Mouse (Mus musculus): ENCODE data around the gene Usp4.
"Not testable (repeated sequence)": the region's sequence is repeated elsewhere in the genome, so short reads cannot be mapped to it uniquely, and the experiment has no call there.

Gene Usp4

DNA sequence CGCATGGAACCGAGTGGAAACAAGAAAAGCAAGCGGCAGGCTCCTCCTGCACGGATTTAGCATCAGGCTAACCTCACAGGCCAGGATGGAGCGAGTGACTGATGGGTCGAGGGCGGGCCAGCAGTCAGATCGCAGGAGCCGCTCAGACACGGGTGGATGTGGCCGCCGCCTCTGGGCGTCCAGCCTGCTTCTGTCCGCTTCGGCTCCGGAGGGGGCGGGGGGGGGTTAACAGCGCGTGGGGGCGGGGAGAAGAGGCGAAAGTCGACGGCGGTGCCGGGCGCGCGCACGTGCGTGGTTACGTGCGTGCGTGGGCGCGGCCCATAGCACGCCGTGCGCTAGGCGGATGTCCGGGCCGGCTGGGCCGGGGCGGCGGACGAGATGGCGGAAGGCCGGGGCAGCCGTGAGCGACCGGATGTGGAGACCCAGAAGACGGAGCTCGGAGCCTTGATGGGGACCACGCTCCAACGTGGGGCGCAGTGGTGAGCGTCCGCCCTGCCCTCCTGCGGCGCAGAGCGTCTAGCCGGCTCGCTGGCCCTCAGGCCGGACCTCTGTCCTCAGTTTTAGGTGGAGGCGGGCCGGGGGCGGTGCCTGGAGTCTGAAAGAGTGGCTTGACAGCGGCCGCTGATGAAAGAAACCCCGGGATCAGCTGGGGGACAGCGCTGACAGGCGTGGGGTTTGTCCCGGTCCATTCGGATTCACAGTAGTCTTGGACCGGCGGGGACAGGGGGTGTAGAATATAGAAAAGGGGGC lies at the start of gene Usp4:
Gene Usp4 (plus strand): TSS at position 314 of the 750 bp plus-strand sequence.
- DNase-seq, result peak; percentile 83 to 87

DNA sequence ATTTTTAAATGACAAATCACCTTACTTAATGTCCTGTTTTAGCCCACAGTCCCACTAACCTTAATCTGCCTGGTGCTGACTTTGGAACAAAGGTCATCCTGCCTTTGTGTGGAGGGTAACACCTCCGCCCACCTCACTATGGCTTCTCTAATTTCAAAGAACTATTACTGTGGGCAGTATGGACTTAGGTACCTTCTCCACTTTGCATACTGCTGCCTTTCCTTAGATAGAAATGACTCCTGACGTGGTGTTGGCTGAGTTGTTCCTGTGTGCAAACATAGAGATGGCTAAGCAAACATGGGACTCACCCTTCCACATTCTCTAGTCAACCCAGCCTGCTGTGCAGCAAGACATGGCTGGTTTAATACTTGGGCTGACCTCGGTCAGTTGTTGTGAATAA lies 45.8 kb upstream of the Usp4 start:
- DNase-seq, result no peak

DNA sequence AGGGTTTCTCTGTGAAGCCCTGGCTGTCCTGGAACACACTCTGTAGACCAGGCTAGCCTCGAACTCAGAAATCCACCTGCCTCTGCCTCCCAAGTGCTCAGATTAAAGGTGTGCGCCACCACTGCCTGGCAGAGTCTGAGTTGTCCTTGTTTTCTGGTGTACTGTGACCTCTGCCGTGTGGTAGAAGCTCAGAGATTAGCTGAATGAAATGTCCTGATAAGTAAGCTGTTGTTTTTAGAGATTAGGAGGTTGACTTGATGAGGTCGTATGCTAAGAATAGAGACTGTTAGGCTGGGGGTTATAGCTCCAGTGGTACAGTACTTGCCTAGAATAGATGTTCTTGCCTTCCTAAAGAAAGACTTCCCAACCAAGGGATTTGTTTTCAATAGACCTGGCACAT lies 42.9 kb upstream of the Usp4 start:
- no peak for DNase-seq

DNA sequence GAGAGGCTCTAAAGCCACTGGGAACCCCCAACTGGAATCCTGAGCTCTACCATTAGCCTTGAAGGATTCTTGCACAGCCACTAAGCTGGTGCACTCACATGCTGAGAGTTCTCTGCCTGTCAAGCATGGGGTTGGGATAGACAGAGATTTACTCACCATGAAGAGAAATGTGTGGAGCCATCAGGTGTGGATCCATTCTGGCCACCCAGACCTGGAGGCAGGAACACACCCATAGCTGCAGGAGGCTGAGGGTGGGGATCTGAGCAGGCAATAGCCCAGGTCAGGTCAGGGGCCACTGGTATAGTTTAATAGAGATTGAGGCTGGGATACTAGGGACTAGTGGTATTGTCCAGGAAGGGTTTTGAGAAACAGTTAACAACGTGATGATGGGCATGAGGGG lies 42.5 kb upstream of the Usp4 start:
- DNase-seq, result no peak

DNA sequence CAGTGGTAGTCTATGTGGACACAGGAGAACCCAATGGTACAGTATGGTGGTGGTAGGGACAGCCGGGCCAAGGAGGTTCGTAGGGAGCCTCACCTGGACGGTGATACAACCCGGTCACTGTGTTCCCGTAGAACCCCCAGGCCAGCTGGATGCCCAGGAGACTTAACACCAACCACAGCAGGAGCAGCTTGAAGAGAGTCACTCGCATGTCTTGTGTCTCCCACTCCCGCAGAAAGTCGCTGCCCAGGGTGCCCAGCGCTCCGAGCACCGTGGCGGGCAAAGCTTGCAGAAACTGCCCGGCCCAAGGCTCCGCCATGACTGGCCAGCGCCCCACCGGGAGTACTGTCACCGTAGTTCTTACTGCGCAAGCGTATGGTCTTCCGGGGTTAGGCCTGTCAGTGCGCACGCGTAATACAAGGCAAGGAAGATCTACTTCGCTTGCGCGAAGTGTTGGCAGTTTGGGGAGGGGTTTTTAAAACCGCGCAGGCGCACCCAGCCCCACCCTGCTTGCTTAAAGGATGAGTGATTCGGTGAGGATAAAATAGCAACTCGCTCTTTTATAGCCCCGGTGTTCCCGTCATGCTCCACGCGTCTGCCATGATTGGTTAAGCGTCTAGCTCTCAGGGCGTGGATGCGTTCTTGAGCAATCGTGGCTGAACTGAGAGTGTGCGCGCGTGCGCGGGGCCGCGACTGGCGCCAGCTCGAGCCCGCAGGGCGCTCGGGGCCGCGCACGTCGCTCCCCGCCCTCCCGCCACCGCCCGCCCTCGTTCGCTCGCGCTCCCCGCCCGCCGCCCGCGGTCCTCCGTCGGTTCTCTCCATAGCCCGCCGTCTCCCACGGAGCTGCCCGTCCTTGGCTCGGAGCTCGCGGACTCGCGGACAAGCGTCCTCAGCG lies 41.8 kb upstream of the Usp4 start, which contains the start of the genes Rhoa and Tcta:
Gene Rhoa (plus strand): TSS at position 501 of the 892 bp plus-strand sequence.
Gene Tcta (minus strand): TSS at position 532 of the 892 bp plus-strand sequence.
- DNase-seq, result peak; percentile 90 to 98

DNA sequence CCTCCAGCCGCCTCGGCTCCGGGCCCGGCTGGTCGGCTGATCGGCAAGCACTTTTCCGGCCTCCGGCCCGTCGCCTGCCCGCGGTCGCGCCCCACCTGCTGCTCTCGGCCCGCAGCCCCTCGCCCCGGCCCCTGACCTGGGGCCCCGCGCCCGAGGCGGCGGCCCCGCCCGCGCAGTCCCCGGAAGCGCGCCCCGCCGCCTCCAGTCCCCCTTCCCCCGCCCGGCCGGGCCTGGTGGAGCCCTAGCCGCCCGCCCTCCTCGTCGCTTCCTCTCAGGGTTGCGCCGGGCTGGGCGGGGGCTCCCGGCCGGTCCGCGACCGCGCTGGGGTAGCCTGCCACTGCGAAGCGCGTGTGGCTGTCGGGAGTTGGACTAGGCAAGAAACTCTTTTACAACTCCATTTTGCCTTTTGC lies 41.1 kb upstream of the Usp4 start:
- peak; percentile 82 to 84 for DNase-seq

DNA sequence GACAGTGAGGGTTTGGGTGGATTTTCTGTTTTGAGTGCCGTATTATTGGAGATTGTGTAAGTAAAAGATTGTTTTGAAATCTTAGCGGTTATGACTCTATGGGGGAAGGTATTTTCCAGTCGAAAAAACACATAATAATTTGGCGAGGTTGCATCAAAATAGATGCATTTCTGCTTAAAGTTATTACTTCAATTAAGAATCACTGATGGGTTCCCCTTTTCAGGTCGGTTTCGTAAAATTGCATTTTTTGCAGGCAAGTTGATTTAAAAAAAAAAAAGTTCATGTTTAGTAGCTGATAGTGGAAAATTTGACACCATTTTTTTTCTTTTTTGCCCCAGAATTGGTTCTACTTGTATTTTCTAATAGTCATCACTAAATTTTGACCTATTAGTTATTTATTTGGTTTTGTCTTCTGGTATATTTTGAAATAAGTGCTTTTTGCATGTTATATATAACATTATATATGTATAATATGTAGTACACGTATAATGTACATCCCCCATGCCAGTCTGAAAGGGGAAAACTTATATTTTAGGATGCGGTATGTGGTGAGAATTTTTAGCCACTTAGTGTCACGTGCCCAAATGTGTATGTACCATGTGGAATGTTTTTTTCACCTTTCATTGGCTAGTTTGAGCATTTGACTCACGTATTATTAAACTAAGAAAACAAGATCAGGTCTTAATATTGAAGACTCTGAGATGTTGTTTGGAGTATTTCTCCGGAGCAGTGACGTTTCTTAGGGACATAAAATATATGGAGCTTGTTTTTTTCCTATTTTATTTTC lies 40.4 kb upstream of the Usp4 start:
- DNase-seq, result no peak

DNA sequence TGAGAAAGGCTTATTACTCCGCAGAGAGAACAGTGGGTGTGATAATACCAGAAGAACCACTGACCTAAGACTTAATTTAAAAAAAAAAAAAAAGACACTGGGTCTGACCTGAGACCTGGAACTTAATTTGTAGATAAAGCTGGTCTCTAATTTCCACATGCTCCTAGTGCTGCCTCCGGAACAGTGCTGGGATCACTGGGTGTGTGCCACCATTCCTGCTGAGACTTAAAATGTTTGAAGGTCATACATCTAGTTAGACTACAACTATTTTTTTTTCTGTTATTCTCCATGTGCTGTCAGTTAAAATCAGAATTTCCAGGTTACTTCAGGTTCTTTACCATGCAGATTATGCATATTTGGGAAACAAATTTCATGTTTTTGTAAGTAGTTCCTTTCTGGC lies 39.5 kb upstream of the Usp4 start:
- DNase-seq, result no peak

DNA sequence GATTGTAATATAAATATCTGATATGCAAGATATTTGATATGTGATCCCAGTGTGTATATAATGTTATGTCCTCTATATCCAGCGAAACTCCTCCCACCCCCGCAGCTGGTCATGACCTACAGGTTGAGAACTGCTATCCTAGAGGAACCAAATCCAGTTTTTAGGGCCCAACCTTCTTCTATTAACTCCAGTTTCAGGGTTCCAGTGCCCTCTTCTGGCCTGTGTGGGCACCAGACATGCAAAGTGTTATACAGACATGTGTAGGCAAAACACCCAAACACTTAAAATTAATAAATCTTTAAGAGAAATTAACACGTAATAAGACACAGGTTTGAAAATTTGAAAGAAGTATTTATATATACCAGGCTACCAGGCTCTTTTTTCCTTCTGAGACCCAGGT lies 30.1 kb upstream of the Usp4 start:
- DNase-seq, result no peak

DNA sequence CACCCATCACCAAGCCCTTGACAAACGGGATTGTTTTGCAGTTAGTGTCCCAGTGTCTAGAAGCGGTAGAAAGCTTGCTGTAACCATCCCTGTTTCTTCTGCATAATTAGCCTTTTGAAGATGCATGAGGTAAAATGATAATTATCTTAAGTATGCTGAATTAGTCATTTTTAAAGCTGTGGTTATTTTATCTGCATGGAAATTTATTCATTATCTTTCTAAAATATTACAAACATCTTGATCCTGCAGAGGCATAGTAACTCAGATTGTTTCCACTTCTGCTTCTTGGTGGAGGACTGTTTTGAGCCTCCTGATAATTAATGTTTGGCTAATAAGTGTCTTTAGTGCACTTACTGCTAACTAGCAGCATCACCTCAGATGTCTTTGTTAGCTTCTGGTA lies 29.2 kb upstream of the Usp4 start:
- DNase-seq, result no peak

DNA sequence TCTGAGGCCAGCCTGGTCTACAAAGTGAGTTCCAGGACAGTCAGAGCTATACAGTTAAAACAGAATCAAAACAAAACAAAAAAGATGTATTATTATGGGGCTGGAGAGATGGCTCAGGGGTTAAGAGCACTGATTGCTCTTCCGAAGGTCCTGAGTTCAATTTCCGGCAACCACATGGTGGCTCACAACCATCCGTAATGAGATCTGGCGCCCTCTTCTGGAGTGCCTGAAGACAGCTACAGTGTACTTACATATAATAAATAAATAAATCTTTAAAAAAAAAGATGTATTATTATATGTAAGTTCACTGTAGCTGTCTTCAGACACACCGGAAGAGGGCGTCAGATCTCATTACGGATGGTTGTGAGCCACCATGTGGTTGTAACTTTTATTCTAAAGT lies 25.6 kb upstream of the Usp4 start:
- not testable (repeated sequence) for DNase-seq

DNA sequence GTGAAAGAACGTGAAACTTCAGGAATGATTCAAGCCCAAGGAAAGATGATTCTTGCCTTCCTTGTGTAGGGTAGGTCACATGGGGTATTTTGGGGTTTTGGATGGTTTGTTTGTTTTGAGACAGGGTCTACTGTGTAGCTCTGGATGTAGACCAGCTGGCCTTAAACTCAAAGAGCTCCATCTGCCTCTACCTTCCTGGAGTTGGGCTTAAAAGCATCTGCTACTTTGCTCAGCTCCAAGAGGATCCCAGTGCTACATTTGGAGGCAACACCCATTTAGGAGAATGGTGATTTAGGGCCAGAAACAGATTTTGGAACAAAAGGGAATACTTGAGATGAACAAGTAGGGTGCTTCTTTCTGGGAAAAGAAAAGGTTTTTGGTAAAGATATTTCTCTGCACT lies 22.9 kb upstream of the Usp4 start:
- DNase-seq, result no peak

DNA sequence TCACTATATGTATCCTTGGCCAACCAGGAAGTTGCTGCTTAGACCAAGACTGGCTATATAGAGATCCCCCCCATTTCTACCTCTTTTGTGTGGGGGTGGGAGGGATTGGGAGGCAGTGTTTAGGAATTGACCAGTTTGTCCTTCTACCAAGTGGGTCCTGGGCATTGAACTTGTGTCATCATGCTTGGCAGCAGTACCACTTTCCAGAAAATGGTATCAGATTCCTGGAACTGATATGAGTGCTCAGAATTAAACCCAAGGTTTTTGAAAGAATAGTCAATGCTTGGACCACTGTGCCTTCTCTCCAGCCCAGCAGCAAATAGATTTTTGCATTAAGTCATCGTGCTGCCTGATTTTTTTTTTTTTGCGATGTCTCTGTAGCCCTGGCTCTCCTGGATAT lies 21.8 kb upstream of the Usp4 start:
- no peak for DNase-seq

DNA sequence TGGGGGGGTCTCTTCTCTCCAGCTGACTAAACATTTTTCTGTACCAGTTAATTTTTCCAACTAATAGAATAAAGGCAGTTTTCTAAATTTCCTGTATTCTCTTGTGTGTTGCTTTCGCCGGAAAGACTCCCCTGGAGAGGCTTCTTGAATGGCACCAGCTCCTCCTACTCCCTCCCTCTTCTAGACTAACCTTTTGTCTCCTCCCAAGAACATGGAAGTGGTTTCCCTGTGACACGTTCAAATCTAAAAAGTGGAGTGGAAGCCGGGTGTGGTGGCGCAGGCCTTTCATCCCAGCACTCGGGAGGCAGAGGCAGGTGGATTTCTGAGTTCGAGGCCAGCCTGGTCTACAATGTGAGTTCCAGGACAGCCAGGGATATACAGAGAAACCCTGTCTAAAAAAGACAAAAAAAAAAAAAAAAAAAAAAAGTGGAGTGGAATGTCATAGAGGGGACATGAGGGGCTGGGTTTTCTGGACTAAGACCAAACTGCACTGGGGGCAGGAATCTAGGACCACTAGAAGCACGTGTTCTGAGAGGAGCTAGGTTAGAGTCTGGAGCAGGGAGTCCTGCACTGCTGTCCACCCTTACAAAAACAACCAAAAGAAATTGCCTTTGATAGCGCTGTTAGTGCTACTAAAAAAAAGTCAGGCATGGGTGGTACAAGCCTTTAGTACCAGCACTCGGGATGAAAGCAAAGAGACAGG lies 9.7 kb upstream of the Usp4 start:
- no peak for DNase-seq

DNA sequence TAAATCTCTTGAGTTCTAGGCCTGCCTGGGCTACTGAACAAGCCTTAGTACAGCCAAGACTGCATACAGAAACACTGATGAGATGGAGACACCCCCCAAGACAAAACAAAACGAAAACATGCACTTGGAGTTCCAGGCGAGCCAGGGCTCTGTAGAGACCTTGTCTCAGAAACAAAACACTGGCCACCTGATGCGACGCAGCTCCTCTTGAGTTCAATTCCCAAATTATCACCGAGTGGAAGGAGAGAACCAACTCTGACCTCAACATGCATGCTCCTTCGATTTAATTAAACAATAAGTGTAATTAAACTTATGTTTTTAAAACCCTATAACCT lies 9.1 kb upstream of the Usp4 start:
- DNase-seq, result no peak

DNA sequence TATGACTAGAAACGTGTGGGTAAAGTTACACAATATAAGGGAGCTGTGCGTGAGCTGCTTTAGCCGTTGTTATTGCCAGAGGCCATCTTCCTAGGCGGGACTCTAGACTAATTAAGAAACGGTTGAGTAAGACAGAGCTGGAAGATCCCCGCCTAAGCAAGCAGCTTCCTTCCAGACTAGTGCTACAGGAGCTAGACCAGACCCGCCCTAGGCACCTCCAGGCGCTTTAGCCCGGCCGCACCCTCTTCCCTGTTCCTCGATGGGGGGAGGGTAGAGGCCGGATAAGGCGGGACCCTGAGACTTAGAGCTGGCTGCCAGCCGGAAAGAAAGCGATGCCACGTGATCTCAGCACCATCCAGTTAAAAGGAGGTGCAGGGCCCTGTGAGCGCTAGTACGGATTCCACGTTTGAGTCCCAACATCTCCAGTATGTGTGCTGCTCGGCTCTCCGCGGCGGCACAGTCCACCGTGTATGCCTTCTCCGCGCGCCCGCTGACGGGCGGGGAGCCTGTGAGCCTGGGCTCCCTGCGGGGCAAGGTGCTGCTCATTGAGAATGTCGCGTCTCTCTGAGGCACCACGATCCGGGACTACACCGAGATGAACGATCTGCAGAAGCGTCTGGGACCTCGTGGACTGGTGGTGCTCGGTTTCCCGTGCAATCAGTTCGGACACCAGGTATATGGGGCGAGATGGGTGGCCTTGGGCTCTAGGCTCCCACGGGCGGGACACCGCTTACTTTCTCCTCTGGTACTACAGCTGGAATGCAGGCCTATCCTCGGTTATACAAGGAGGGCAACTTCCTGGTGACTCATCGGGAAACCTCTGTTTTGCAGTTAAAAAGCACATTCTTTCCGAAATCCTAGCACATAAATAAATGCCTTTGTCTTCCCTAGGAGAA lies 8.5 kb upstream of the Usp4 start, which contains the start of gene Gpx1:
Gene Gpx1 (plus strand): TSS at position 18 of the 896 bp plus-strand sequence.
- DNase-seq, result peak; percentile 81 to 86

DNA sequence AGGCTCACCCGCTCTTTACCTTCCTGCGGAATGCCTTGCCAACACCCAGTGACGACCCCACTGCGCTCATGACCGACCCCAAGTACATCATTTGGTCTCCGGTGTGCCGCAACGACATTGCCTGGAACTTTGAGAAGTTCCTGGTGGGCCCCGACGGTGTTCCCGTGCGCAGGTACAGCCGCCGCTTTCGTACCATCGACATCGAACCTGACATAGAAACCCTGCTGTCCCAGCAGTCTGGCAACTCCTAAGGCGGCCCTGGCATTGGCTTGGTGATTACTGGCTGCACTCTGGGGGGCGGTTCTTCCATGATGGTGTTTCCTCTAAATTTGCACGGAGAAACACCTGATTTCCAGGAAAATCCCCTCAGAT lies 7.8 kb upstream of the Usp4 start:
- peak; percentile 13 to 27 for DNase-seq

DNA sequence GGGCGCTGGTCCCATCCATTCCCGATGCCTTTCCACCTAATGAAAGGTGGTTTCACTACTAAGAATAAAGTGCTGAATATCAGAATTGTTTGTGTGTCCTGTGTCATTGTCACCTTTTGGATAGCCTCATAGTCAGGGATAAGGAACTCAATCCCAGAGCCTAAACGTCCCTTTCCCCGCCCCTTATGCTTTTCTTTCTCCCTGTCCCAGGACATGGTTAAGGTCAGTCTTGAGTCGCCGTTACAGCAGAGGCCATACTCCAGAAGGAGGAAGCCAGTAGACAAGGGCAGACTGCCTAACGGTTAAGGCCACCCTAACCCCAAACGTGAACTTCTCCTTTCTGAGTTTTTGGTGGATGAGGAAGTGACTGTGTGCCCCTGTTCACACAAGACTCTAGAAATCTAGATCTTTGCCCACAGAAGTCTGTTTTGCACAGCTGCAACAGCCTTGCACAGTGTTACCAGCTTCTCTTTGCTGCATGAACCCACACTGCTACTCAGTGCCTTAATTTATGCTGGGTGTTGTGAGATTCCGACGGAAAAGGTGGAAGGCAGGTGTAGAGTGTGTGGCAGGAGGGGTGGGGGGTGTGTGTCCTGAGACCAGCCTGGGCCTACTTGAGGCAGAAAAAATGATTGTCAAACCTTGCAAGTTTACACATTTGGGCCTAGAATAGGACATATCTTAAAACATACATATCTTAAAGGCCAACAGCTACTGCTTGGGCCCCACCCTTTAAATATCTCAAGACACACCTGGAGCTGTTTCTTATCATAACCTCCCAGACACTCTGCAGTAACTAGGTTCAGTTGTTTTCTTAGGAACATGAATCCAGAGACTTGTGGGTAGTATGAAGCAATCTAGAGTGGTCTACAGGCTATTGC lies 7.2 kb upstream of the Usp4 start:
- DNase-seq, result peak; percentile 26 to 44

DNA sequence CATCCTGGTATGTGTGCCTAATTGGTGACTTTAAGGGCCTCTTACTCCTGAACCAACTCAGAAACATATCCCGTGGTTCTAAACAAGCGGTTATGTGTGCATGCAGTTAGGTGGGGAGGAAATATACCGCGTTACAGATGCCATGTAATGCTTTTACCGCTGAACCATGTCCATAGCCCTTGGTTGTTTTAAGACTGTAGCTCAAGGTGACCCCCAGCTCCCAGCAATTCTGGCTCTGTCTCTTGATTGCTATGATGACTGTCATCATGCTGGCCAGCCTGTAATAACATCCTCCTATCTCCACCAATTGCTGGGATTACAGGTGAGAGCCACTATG lies 6.5 kb upstream of the Usp4 start:
- DNase-seq, result no peak

DNA sequence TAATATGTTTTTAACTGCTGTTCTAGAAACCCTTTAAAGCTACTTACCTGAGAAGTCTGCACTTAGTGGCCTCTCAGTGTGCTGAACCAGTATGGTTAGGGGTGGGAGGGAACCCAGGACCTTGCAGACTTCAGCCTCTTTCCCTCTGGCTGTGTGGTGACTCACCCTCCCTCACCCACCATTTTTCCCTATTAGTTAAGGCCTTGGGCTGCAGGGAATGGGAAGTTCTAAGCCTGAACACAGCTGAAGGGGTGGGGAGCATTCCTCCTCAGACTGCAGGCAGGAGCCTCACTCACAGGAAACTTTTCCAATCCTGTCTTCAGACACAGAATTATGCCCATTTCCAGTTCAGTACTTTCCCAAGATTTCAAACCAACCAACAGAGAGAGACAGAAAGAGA lies 5.9 kb upstream of the Usp4 start:
- no peak for DNase-seq
